Mouse (Mus musculus) MEL-GATA-1-ER (cell line): ENCODE data around the gene Bbs7.

Source experiments
- DNase-seq: peaks from one replicate; pipeline ENCODE4 v3.0.0-alpha.2; 2012; ENCODE audit warnings: low read depth; ENCODE audit errors: extremely low read depth

Bbs7 gene

GRCm38 (mm10) chr3:36551851-36552384, 61.4 kb downstream of the Bbs7 start:
- no peak for DNase-seq

DNA sequence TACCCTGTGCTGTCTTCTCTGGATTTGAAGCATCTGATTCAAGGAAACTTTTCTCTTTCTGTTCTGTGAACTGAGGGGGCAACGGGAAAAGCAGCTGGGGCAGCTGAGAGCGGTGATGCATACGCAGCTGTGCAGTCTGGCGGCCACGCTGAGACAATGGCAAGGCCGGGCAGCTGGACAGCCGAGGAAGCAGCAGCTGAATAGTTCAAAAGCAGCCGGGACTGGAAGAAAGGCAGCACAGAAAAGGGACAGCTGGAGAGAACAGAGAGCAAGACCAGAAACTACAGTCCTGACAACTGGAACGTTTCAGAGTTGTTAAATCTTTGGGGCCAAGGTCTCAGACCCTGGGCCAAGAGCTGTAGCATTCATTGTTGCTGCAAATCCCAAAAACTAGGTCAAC, 61.9 kb downstream of the Bbs7 start:
- no peak for DNase-seq

DNA sequence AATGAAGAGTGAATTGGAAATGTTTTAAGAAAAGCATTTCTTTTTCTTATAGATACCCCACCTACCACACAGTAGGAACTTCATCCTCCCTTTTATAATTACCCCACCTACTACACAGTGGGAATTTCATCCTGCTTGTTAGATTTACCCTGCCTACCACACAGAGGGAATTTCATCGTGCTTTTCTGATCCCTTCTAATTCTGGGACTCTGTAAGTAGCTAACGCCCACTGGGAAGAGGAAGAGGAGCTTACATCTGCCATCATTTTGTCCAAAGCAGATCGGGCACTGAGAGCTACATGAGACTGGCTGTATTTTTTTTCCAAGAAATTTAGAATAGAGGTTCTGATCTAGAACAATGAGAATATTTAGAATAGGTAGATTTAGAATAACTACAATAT, 68.3 kb downstream of the Bbs7 start:
- no peak for DNase-seq

- DNase-seq = no peak
Measured at GRCm38 (mm10) chr3:36541399-36541798, 71.9 kb downstream of the Bbs7 start.

GRCm38 (mm10) chr3:36540756-36541155, 72.5 kb downstream of the Bbs7 start:
- DNase-seq = no peak

- DNase-seq = no peak
Measured at GRCm38 (mm10) chr3:36537701-36538470, 75.4 kb downstream of the Bbs7 start.

DNA sequence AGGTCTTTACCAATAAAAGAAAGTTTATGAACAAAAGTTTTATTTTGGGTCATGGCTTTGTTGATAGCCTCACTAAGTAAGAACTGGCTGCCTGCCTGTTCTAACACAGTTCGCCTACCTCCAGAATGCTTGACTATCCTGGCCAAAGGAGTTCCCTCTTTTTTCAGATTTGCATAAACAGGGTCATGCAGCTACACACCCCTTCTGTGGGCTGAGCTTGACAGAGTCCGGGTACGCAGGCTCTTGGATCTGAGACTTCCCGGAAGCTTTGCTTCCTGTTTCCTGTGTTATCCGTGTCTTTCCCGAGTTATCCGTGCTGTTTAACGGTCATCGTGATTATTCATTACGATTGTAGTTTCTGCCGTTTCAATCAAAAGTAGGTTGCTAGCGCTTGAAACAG, 77.2 kb downstream of the Bbs7 start:
- peak; percentile 8 for DNase-seq

GRCm38 (mm10) chr3:36533201-36533672, 80.0 kb downstream of the Bbs7 start:
- no peak for DNase-seq

GRCm38 (mm10) chr3:36532738-36533137, 80.5 kb downstream of the Bbs7 start:
- DNase-seq = no peak

DNA sequence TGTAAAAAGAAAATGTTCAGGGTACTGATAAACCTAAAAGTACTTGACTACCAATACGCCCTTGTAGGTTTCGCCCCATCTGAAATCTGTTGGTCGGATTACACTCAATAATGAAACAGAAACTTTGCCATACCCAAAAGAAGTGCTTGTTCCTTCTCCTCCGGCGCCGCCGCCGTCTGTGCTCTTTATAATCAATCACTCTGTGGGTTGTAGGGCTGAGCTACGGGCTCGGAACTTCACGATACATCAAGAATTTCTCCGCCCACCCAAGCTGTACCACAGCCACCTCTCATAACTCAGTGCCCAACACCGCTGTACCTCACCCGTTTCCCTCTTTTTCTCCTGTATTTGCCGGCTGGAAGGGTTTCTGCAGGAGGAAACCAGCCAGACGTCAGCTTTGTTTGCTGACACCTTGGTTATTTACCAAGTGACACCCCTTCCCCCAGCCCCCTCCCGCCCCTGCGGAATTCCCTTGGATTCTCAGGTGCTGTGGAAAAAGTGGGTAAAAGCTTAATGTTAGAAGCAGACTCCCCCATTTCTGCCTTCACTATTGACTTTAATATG, 81.2 kb downstream of the Bbs7 start:
- DNase-seq = no peak

DNA sequence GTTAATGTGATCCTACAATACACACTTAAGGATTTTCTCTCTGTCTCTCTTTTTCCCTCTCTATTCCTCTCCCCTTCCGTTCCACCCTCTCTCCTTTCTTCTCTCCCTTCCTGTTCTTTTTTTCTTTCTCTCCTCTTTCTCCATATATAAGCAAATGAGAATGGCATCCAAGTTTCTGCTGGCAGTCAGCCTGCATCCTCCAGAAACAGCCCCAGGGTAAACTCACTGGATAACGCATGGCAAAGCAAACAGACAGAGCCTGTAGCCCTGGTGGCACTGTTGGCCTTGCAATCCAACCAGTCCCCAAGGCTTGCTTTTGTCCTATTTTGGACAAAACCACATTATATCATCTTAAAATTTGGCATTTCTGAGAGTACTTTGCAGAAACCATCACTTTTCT, 82.0 kb downstream of the Bbs7 start:
- no peak for DNase-seq

- DNase-seq = no peak
Measured at GRCm38 (mm10) chr3:36530781-36531180, 82.5 kb downstream of the Bbs7 start.

DNA sequence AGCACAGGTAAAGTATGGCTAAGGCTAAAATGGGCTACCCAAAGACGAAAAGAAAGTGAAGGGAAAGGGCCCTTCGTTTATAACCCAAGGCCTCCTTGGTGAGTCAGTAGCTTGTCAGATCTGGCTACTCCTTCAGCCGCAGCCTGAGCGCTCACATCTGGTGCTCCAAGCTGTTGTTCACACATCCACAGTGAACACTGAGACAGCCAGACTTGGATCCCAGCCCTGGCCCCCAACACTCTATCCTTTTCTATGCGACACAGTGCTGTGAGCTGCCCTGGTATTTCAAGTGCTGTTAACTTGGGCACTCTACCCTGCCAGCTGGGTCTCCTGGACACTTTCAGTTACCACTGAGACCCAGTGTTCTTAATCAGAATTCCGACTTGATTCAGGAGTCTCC, 82.9 kb downstream of the Bbs7 start:
- DNase-seq = no peak

DNA sequence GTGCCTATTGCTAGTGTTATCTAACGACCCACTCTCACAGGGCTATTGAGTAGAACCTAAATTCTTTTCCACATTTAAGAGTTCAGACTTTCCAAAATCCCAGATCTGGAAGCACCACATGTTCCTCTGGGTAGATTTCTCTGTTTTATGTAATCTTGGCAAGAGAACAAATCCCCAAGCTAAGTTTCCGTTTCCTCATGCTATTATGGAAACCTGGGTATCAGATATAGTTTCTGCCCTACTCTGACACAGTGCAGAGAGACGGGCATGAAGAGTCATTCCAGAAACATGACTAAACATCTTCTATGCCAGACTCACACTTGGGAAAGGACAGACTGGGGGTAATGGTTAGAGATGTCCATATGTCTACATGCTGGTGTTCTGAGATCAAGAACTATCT, 88.8 kb downstream of the Bbs7 start:
- no peak for DNase-seq
